Mouse (Mus musculus) lung, postnatal 0 days (tissue): ENCODE data around the gene Fam189b.

ENCODE experiments used
- CTCF ChIP-seq: IDR thresholded peaks from 2 replicates; pipeline ENCODE4 v1.5.1; 2016; ENCODE audit warnings: antibody characterized with exemption, mild to moderate bottlenecking
- EP300 ChIP-seq: IDR thresholded peaks from 2 replicates; pipeline ENCODE4 v1.6.1; 2016; ENCODE audit warnings: antibody characterized with exemption, mild to moderate bottlenecking, control low read depth

DNA sequence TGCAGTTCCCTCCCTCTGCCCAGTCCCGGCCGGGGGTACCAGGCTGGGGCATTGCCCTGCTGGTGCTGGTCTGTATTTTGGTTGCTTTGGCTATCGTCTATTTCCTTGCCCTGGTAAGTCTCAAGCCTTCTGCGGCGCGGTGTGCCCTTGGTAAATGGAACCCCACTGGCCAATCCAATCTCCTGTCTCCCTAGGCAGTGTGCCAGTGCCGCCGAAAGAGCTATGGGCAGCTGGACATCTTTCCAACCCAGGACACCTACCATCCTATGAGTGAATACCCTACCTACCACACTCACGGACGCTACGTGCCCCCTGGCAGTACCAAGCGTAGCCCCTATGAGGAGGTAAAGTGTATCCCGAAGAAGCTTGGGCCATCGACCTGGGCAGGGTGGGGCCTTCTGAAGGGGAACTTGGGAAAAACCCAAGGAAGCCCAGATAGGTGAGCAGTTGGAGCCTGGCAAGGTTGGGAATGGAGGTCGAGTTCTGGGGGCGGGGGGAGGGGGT is 48.9 kb downstream of the Fam189b start:
- TF ChIP-seq CTCF: no peak
- no peak for TF ChIP-seq EP300
